Mouse (Mus musculus) 3134 (cell line): ENCODE data around the gene Cmas.

Source experiments
- DNase-seq: peaks from one replicate; pipeline ENCODE4 v3.0.0-alpha.2; 2011; ENCODE audit warnings: low spot score; ENCODE audit not compliant: insufficient read length; ENCODE audit errors: extremely low read depth

Cmas gene

GRCm38 (mm10) chr6:142789736-142790135 lies 33.2 kb downstream of the Cmas start:
- DNase-seq: no peak

- no peak for DNase-seq
Measured at GRCm38 (mm10) chr6:142792241-142792968, 35.9 kb downstream of the Cmas start.

- DNase-seq: no peak
Measured at GRCm38 (mm10) chr6:142793468-142793867, 37.0 kb downstream of the Cmas start.

GRCm38 (mm10) chr6:142795087-142795486 lies 38.6 kb downstream of the Cmas start:
- DNase-seq: no peak

GRCm38 (mm10) chr6:142795655-142796441 lies 39.4 kb downstream of the Cmas start:
- DNase-seq: no peak

- no peak for DNase-seq
Measured at GRCm38 (mm10) chr6:142797996-142798395, 41.5 kb downstream of the Cmas start.

- DNase-seq: no peak
Measured at GRCm38 (mm10) chr6:142798837-142799236, 42.4 kb downstream of the Cmas start.

GRCm38 (mm10) chr6:142799704-142800374 lies 43.4 kb downstream of the Cmas start:
- DNase-seq: no peak

GRCm38 (mm10) chr6:142801687-142802086 lies 45.2 kb downstream of the Cmas start:
- no peak for DNase-seq

- DNase-seq: no peak
Measured at GRCm38 (mm10) chr6:142802617-142803525, 46.4 kb downstream of the Cmas start.

- no peak for DNase-seq
Measured at GRCm38 (mm10) chr6:142804402-142804801, 47.9 kb downstream of the Cmas start, which contains the start of gene Sult6b2. Sult6b2 (minus strand) TSS chr6:142804502.

GRCm38 (mm10) chr6:142806326-142806725 lies 49.8 kb downstream of the Cmas start:
- DNase-seq: no peak

GRCm38 (mm10) chr6:142809373-142810098 lies 53.0 kb downstream of the Cmas start:
- no peak for DNase-seq

GRCm38 (mm10) chr6:142810239-142810638 lies 53.8 kb downstream of the Cmas start:
- DNase-seq: no peak

- DNase-seq: no peak
Measured at GRCm38 (mm10) chr6:142812969-142813368, 56.5 kb downstream of the Cmas start.

- DNase-seq: no peak
Measured at GRCm38 (mm10) chr6:142814011-142814410, 57.5 kb downstream of the Cmas start.

- DNase-seq: peak; percentile 41
Measured at GRCm38 (mm10) chr6:142814495-142814921, 58.0 kb downstream of the Cmas start.

GRCm38 (mm10) chr6:142815513-142815912 lies 59.0 kb downstream of the Cmas start:
- no peak for DNase-seq

- no peak for DNase-seq
Measured at GRCm38 (mm10) chr6:142818306-142818705, 61.8 kb downstream of the Cmas start.
